Mouse (Mus musculus) forebrain, embryonic 10.5 days (tissue): Measurements from ENCODE around the gene Nrtn. TPM values are rescaled to one million over a fixed set of nuclear protein-coding genes. Genes with fewer than 3 reads are reported as not detected.

ENCODE experiments used
- DNase-seq: peaks from one replicate; pipeline ENCODE4 v3.0.0-alpha.2; 2017; ENCODE audit warnings: low spot score; ENCODE audit errors: extremely low spot score
- H3K27ac ChIP-seq: fragments of 300-500 bp; sonication (generic); 2 replicates; pipeline ENCODE4 v1.5.1; 2016; ENCODE audit warnings: mild to moderate bottlenecking
- H3K27me3 ChIP-seq: fragments of 300-500 bp; sonication (generic); 2 replicates; pipeline ENCODE4 v1.6.1; 2016; ENCODE audit warnings: mild to moderate bottlenecking; ENCODE audit not compliant: poor library complexity, severe bottlenecking
- H3K36me3 ChIP-seq: fragments of 300-500 bp; sonication (generic); replicated peaks from 2 replicates; pipeline ENCODE4 v1.6.1; 2016; ENCODE audit warnings: mild to moderate bottlenecking, moderate library complexity
- H3K4me1 ChIP-seq: fragments of 300-500 bp; sonication (generic); 2 replicates; pipeline ENCODE4 v1.6.1; 2016
- H3K4me3 ChIP-seq: fragments of 300-500 bp; sonication (generic); 2 replicates; pipeline ENCODE4 v1.5.1; 2016; ENCODE audit warnings: mild to moderate bottlenecking, moderate library complexity
- H3K9me3 ChIP-seq: fragments of 300-500 bp; sonication (generic); 2 replicates; pipeline ENCODE4 v1.6.1; 2016; ENCODE audit warnings: mild to moderate bottlenecking, moderate library complexity
- WGBS: fragments of 180-500 bp; shearing (Covaris S2); methylation state at CpG from one replicate; pipeline ENCODE4 v1.1.7; 2016; 5-methylcytosine and 5-hydroxymethylcytosine counted together
- polyA plus RNA-seq: library from polyadenylated mRNA; unstranded; fragments of >200 nt; fragmentation: Nextera tagmentation; extraction: Ambion mirVana; gene quantifications from 2 replicates; pipeline ENCODE4 v1.2.1, GENCODE M21; 2016

Nrtn gene
- polyA plus RNA-seq, result 3.2 and 3.5 TPM in 2 replicates

- peak within 1 kb of the TSS; percentile 62 for H3K4me3 ChIP-seq
- DNase-seq, result peak; percentile 81
- no peaks in the 10 kb centered on the region for H3K9me3 ChIP-seq
- H3K4me1 ChIP-seq, result peaks cover 60% of the 10 kb centered on the region
- peaks cover 91% of the 10 kb centered on the region for H3K27me3 ChIP-seq
- under 1% methylated on average over 46 of the region's 48 CpGs for WGBS
- no peaks in the 10 kb centered on the region for H3K36me3 ChIP-seq
- peak within 1 kb of the TSS; percentile 80 for H3K27ac ChIP-seq
These were observed at the start of gene Nrtn for GRCm38 (mm10) chr17:56757416-56758123. TSS of gene Nrtn (minus strand) at chr17:56757530.

GRCm38 (mm10) chr17:56805784-56806183 is 48.5 kb upstream of the Nrtn start:
- peaks cover 24% of the 10 kb centered on the region for H3K27me3 ChIP-seq
- no peak overlapping the region for H3K27ac ChIP-seq
- H3K4me1 ChIP-seq, result peaks cover 22% of the 10 kb centered on the region
- H3K9me3 ChIP-seq, result no peaks in the 10 kb centered on the region
- DNase-seq, result no peak
- peaks cover 19% of the 10 kb centered on the region for H3K36me3 ChIP-seq
- 75% methylated on average over 1 of the region's 1 CpGs for WGBS
- no peak overlapping the region for H3K4me3 ChIP-seq

GRCm38 (mm10) chr17:56804952-56805351 is 47.6 kb upstream of the Nrtn start:
- Histone ChIP-seq H3K36me3 (peaks cover 26% of the 10 kb centered on the region), H3K9me3 (no peaks in the 10 kb centered on the region), H3K27ac (no peak overlapping the region), H3K27me3 (peaks cover 22% of the 10 kb centered on the region), H3K4me1 (peaks cover 14% of the 10 kb centered on the region), H3K4me3 (no peak overlapping the region)
- no peak for DNase-seq
- WGBS, result 87% methylated on average over 5 of the region's 5 CpGs

- Histone ChIP-seq H3K9me3 (no peaks in the 10 kb centered on the region), H3K36me3 (peaks cover 30% of the 10 kb centered on the region), H3K4me3 (no peak overlapping the region), H3K27ac (no peak overlapping the region), H3K27me3 (peaks cover 3% of the 10 kb centered on the region; the same call in 1 of the 2 replicates), H3K4me1 (peaks cover 8% of the 10 kb centered on the region)
- no peak for DNase-seq
- 82% methylated on average over 8 of the region's 8 CpGs for WGBS
These were observed 44.7 kb upstream of the Nrtn start for GRCm38 (mm10) chr17:56802065-56802464.

GRCm38 (mm10) chr17:56799276-56799675 is 41.9 kb upstream of the Nrtn start:
- Histone ChIP-seq H3K4me1 (peaks cover 8% of the 10 kb centered on the region), H3K27me3 (no peaks in the 10 kb centered on the region), H3K4me3 (no peak overlapping the region), H3K36me3 (peaks cover 30% of the 10 kb centered on the region), H3K27ac (0 out of 2 replicates have a peak overlapping the region, but pooled peaks have one; percentile 1), H3K9me3 (no peaks in the 10 kb centered on the region)
- WGBS, result 72% methylated on average over 3 of the region's 3 CpGs
- DNase-seq, result no peak

- Histone ChIP-seq H3K9me3 (no peaks in the 10 kb centered on the region), H3K4me3 (no peak overlapping the region), H3K36me3 (peaks cover 6% of the 10 kb centered on the region; the same call in 1 of the 2 replicates), H3K27me3 (no peaks in the 10 kb centered on the region), H3K4me1 (peaks cover 1% of the 10 kb centered on the region; the same call in 1 of the 2 replicates), H3K27ac (no peak overlapping the region)
- 70% methylated on average over 6 of the region's 6 CpGs for whole genome bisulfite sequencing
- no peak for DNase-seq
These were observed 36.4 kb upstream of the Nrtn start for GRCm38 (mm10) chr17:56793614-56794319.

- Histone ChIP-seq H3K27ac (no peak overlapping the region), H3K27me3 (no peaks in the 10 kb centered on the region)
- WGBS, result 80% methylated on average over 3 of the region's 3 CpGs
These were observed 35.3 kb upstream of the Nrtn start for GRCm38 (mm10) chr17:56792588-56792987.

GRCm38 (mm10) chr17:56789286-56789685 is 32.0 kb upstream of the Nrtn start:
- H3K27ac ChIP-seq, result no peak overlapping the region
- no peak for DNase-seq
- 84% methylated on average over 6 of the region's 6 CpGs for WGBS
- no peak overlapping the region for H3K4me3 ChIP-seq
- H3K4me1 ChIP-seq, result peaks cover 8% of the 10 kb centered on the region; the same call in 1 of the 2 replicates
- H3K27me3 ChIP-seq, result no peaks in the 10 kb centered on the region
- peaks cover 19% of the 10 kb centered on the region for H3K36me3 ChIP-seq
- H3K9me3 ChIP-seq, result no peaks in the 10 kb centered on the region

More at GRCm38 (mm10) chr17:56792588-56792987, 35.3 kb upstream of the Nrtn start:
- peaks cover 8% of the 10 kb centered on the region; the same call in 1 of the 2 replicates for H3K4me1 ChIP-seq
- DNase-seq, result no peak
- H3K36me3 ChIP-seq, result 0 out of 2 replicates have a peak, but pooled peaks cover 6% of the 10 kb centered on the region
- H3K4me3 ChIP-seq, result no peak overlapping the region
- H3K9me3 ChIP-seq, result no peaks in the 10 kb centered on the region

- no peak for DNase-seq
- Histone ChIP-seq H3K27me3 (no peaks in the 10 kb centered on the region), H3K36me3 (peaks cover 23% of the 10 kb centered on the region), H3K4me1 (peaks cover 8% of the 10 kb centered on the region; the same call in 1 of the 2 replicates), H3K4me3 (no peak overlapping the region), H3K27ac (0 out of 2 replicates have a peak overlapping the region, but pooled peaks have one; percentile 35), H3K9me3 (no peaks in the 10 kb centered on the region)
- WGBS, result 81% methylated on average over 3 of the region's 3 CpGs
These were observed 31.6 kb upstream of the Nrtn start for GRCm38 (mm10) chr17:56788886-56789285.

GRCm38 (mm10) chr17:56780291-56780978 is 23.1 kb upstream of the Nrtn start:
- Histone ChIP-seq H3K9me3 (peaks cover 10% of the 10 kb centered on the region), H3K36me3 (peaks cover 64% of the 10 kb centered on the region), H3K4me1 (peaks cover 14% of the 10 kb centered on the region), H3K27me3 (no peaks in the 10 kb centered on the region), H3K4me3 (no peak overlapping the region), H3K27ac (no peak overlapping the region)
- no peak for DNase-seq
- 91% methylated on average over 13 of the region's 13 CpGs for WGBS

GRCm38 (mm10) chr17:56778779-56779362 is 21.5 kb upstream of the Nrtn start:
- Histone ChIP-seq H3K36me3 (peaks cover 50% of the 10 kb centered on the region), H3K9me3 (peaks cover 10% of the 10 kb centered on the region), H3K27ac (peak overlapping the region; percentile 56), H3K27me3 (no peaks in the 10 kb centered on the region), H3K4me3 (no peak overlapping the region), H3K4me1 (peaks cover 14% of the 10 kb centered on the region)
- 63% methylated on average over 3 of the region's 3 CpGs for WGBS
- DNase-seq, result no peak

- Histone ChIP-seq H3K27me3 (no peaks in the 10 kb centered on the region), H3K9me3 (peaks cover 10% of the 10 kb centered on the region), H3K4me3 (no peak overlapping the region), H3K4me1 (peaks cover 14% of the 10 kb centered on the region), H3K36me3 (peaks cover 40% of the 10 kb centered on the region), H3K27ac (no peak overlapping the region)
- no peak for DNase-seq
- WGBS, result 90% methylated on average over 11 of the region's 11 CpGs
These were observed 20.2 kb upstream of the Nrtn start for GRCm38 (mm10) chr17:56777568-56777967.
